Mouse (Mus musculus) neural tube, embryonic 14.5 days (tissue): ENCODE results near the gene Rbm19. TPM values are rescaled to one million over a fixed set of nuclear protein-coding genes. Genes with fewer than 3 reads are reported as not detected.

Source experiments
- ATAC-seq: fragments of 200-750 bp; cut with Nextera tagmentation; 2 replicates; pipeline ENCODE4 v1.8.0; 2017; ENCODE audit warnings: low read depth, mild to moderate bottlenecking, moderate TSS enrichment, moderate library complexity
- H3K27ac ChIP-seq: fragments of 300-500 bp; sonication (generic); 2 replicates; pipeline ENCODE4 v1.5.1; 2014; ENCODE audit warnings: low read depth, mild to moderate bottlenecking, control low read depth, low read length, moderate library complexity, mixed read lengths
- H3K27me3 ChIP-seq: fragments of 300-500 bp; sonication (generic); 2 replicates; pipeline ENCODE4 v1.6.1; 2014; ENCODE audit warnings: low read length; ENCODE audit not compliant: control insufficient read depth, insufficient read depth
- H3K36me3 ChIP-seq: fragments of 300-500 bp; sonication (generic); 2 replicates; pipeline ENCODE4 v1.6.1; 2014; ENCODE audit warnings: low read length, mixed read lengths; ENCODE audit not compliant: control insufficient read depth, insufficient read depth
- H3K4me1 ChIP-seq: fragments of 300-500 bp; sonication (generic); 2 replicates; pipeline ENCODE4 v1.6.1; 2014; ENCODE audit warnings: low read length; ENCODE audit not compliant: control insufficient read depth, insufficient read depth
- H3K4me2 ChIP-seq: fragments of 300-500 bp; sonication (generic); 2 replicates; pipeline ENCODE4 v1.6.1; 2014; ENCODE audit warnings: mild to moderate bottlenecking, low read depth, low read length, control low read depth
- H3K4me3 ChIP-seq: fragments of 300-500 bp; sonication (generic); 2 replicates; pipeline ENCODE4 v1.5.1; 2014; ENCODE audit warnings: low read depth, low read length, control low read depth, mixed read lengths
- H3K9ac ChIP-seq: fragments of 300-500 bp; sonication (generic); replicated peaks from 2 replicates; pipeline ENCODE4 v1.6.1; 2014; ENCODE audit warnings: low read depth, mild to moderate bottlenecking, control low read depth, low read length, mixed read lengths
- H3K9me3 ChIP-seq: fragments of 300-500 bp; sonication (generic); 2 replicates; pipeline ENCODE4 v1.6.1; 2016; ENCODE audit warnings: low read length; ENCODE audit not compliant: control insufficient read depth
- WGBS: fragments of 180-500 bp; shearing (Covaris S2); extraction: QIAGEN DNeasy Blood & Tissue Kit; methylation state at CpG from one replicate; pipeline ENCODE4 v1.1.7; 2014; 5-methylcytosine and 5-hydroxymethylcytosine counted together
- polyA plus RNA-seq: library from polyadenylated mRNA; unstranded; fragments of >200 nt; fragmentation: Nextera tagmentation; extraction: Ambion mirVana; gene quantifications from 2 replicates; pipeline ENCODE4 v1.2.1, GENCODE M21; 2014

Rbm19 gene
- polyA plus RNA-seq = 14.7 and 15.6 TPM in 2 replicates

GRCm38 (mm10) chr5:120116261-120117050 lies at the start of gene Rbm19:
TSS of gene Rbm19 (plus strand) at chr5:120116465.
- Histone ChIP-seq H3K36me3 (peaks cover 11% of the 10 kb centered on the region), H3K9ac (peak within 1 kb of the TSS; percentile 48), H3K4me1 (peaks cover 6% of the 10 kb centered on the region; the same call in 1 of the 2 replicates), H3K4me2 (peak within 1 kb of the TSS; percentile 91), H3K27me3 (no peaks in the 10 kb centered on the region), H3K9me3 (no peaks in the 10 kb centered on the region), H3K4me3 (peak within 1 kb of the TSS; percentile 71), H3K27ac (peak within 1 kb of the TSS; percentile 71)
- WGBS = under 1% methylated on average over 46 of the region's 46 CpGs
- ATAC-seq = peak; percentile 84

- WGBS = 27% methylated on average over 6 of the region's 6 CpGs
- no peak for ATAC-seq
- Histone ChIP-seq H3K4me3 (no peak overlapping the region), H3K9me3 (no peaks in the 10 kb centered on the region), H3K4me1 (no peaks in the 10 kb centered on the region), H3K27me3 (no peaks in the 10 kb centered on the region), H3K9ac (no peak overlapping the region), H3K4me2 (no peak overlapping the region), H3K27ac (no peak overlapping the region), H3K36me3 (no peaks in the 10 kb centered on the region)
Measured at GRCm38 (mm10) chr5:120067266-120067665, 49.0 kb upstream of the Rbm19 start.

- Histone ChIP-seq H3K4me2 (no peak overlapping the region), H3K36me3 (no peaks in the 10 kb centered on the region), H3K4me3 (no peak overlapping the region), H3K9me3 (no peaks in the 10 kb centered on the region), H3K9ac (no peak overlapping the region), H3K4me1 (no peaks in the 10 kb centered on the region), H3K27me3 (no peaks in the 10 kb centered on the region), H3K27ac (no peak overlapping the region)
- ATAC-seq = no peak
- WGBS = 79% methylated on average over 9 of the region's 9 CpGs
Measured at GRCm38 (mm10) chr5:120074101-120074500, 42.2 kb upstream of the Rbm19 start.

- WGBS = 70% methylated on average over 9 of the region's 9 CpGs
- Histone ChIP-seq H3K4me3 (no peak overlapping the region), H3K4me2 (no peak overlapping the region), H3K4me1 (no peaks in the 10 kb centered on the region), H3K36me3 (no peaks in the 10 kb centered on the region), H3K9ac (no peak overlapping the region), H3K27ac (no peak overlapping the region), H3K27me3 (no peaks in the 10 kb centered on the region), H3K9me3 (no peaks in the 10 kb centered on the region)
- ATAC-seq = no peak
Measured at GRCm38 (mm10) chr5:120080027-120080426, 36.2 kb upstream of the Rbm19 start.

GRCm38 (mm10) chr5:120080468-120080867 lies 35.8 kb upstream of the Rbm19 start:
- ATAC-seq = no peak
- no peak overlapping the region for H3K27ac ChIP-seq
- H3K9me3 ChIP-seq = no peaks in the 10 kb centered on the region
- no peaks in the 10 kb centered on the region for H3K36me3 ChIP-seq
- H3K27me3 ChIP-seq = no peaks in the 10 kb centered on the region
- no peak overlapping the region for H3K4me3 ChIP-seq
- 87% methylated on average over 6 of the region's 6 CpGs for WGBS
- H3K4me2 ChIP-seq = no peak overlapping the region
- no peaks in the 10 kb centered on the region for H3K4me1 ChIP-seq
- no peak overlapping the region for H3K9ac ChIP-seq

GRCm38 (mm10) chr5:120088561-120088960 lies 27.7 kb upstream of the Rbm19 start:
- H3K36me3 ChIP-seq = no peaks in the 10 kb centered on the region
- ATAC-seq = no peak
- H3K27me3 ChIP-seq = peaks cover 2% of the 10 kb centered on the region; the same call in 1 of the 2 replicates
- no peak overlapping the region for H3K27ac ChIP-seq
- H3K9ac ChIP-seq = no peak overlapping the region
- H3K4me1 ChIP-seq = no peaks in the 10 kb centered on the region
- WGBS = 3% methylated on average over 16 of the region's 16 CpGs
- no peaks in the 10 kb centered on the region for H3K9me3 ChIP-seq
- H3K4me2 ChIP-seq = no peak overlapping the region; the same call in 1 of the 2 replicates
- H3K4me3 ChIP-seq = no peak overlapping the region

- H3K36me3 ChIP-seq = no peaks in the 10 kb centered on the region
- no peaks in the 10 kb centered on the region for H3K4me1 ChIP-seq
- no peak overlapping the region for H3K27ac ChIP-seq
- WGBS = 60% methylated on average over 7 of the region's 7 CpGs
- no peak for ATAC-seq
- no peaks in the 10 kb centered on the region for H3K27me3 ChIP-seq
- H3K9ac ChIP-seq = no peak overlapping the region
- H3K9me3 ChIP-seq = no peaks in the 10 kb centered on the region
- no peak overlapping the region for H3K4me3 ChIP-seq
- H3K4me2 ChIP-seq = no peak overlapping the region
Measured at GRCm38 (mm10) chr5:120094602-120095001, 21.7 kb upstream of the Rbm19 start.

- no peaks in the 10 kb centered on the region for H3K27me3 ChIP-seq
- WGBS = 68% methylated on average over 9 of the region's 9 CpGs
- H3K27ac ChIP-seq = no peak overlapping the region
- no peaks in the 10 kb centered on the region for H3K36me3 ChIP-seq
- H3K4me1 ChIP-seq = no peaks in the 10 kb centered on the region
- no peak overlapping the region for H3K4me2 ChIP-seq
- no peak overlapping the region for H3K9ac ChIP-seq
- H3K4me3 ChIP-seq = no peak overlapping the region
- no peak for ATAC-seq
- no peaks in the 10 kb centered on the region for H3K9me3 ChIP-seq
Measured at GRCm38 (mm10) chr5:120097042-120097441, 19.2 kb upstream of the Rbm19 start.

GRCm38 (mm10) chr5:120100814-120101213 lies 15.5 kb upstream of the Rbm19 start:
- no peaks in the 10 kb centered on the region for H3K4me1 ChIP-seq
- H3K36me3 ChIP-seq = no peaks in the 10 kb centered on the region
- H3K27ac ChIP-seq = no peak overlapping the region
- 83% methylated on average over 6 of the region's 6 CpGs for WGBS
- H3K4me2 ChIP-seq = no peak overlapping the region
- no peak overlapping the region for H3K9ac ChIP-seq
- ATAC-seq = no peak
- no peaks in the 10 kb centered on the region for H3K27me3 ChIP-seq
- no peaks in the 10 kb centered on the region for H3K9me3 ChIP-seq
- H3K4me3 ChIP-seq = no peak overlapping the region
